Mouse (Mus musculus): ENCODE measurements around the gene Ube2ql1.

Gene Ube2ql1

GRCm38 (mm10) chr13:69706919-69707318 is 32.8 kb downstream of the Ube2ql1 start:
- no peak for DNase-seq

- DNase-seq: no peak
These were observed 36.2 kb downstream of the Ube2ql1 start for GRCm38 (mm10) chr13:69703505-69703904.

DNA sequence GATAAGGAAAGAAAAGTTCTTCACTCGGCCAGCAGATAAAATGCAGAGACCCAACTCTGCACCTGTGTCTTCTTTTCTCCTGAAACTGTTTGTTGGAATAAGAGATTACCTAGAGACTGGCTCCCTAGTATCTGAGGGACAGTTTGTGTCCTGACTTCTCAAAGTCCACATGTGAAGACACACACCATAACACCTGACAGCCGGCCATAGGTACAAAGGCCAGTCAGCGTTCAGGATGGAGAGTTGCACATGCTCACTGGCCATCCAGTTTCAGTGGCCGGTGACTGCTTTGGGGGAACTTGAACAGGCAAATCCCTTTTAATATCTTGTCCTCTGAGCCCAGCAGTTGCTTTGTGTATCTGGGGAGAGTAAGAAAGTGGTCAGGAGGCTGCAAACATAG is 38.3 kb downstream of the Ube2ql1 start:
- no peak for DNase-seq

DNA sequence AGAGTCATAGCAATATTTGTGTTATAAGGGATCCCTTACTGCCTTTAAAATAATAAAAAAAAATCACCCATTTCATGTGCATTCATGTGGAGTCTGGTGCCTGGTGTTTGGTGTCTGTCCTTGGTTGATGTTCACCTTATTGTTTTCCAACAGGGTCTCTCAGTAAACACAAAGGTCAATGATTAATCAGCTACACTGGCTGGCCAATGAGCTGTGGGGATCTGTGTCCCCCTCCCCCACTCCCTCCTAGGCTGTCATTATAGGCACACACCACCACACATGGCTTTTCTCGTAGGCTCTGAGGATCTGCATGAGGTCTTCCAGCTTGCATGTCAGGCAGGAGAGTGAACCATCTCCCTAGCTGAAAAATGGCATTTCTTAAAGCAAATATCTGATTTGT is 38.9 kb downstream of the Ube2ql1 start:
- DNase-seq: no peak

- DNase-seq: peak; percentile 6 to 21
These were observed 43.2 kb downstream of the Ube2ql1 start for GRCm38 (mm10) chr13:69696333-69696991.

DNA sequence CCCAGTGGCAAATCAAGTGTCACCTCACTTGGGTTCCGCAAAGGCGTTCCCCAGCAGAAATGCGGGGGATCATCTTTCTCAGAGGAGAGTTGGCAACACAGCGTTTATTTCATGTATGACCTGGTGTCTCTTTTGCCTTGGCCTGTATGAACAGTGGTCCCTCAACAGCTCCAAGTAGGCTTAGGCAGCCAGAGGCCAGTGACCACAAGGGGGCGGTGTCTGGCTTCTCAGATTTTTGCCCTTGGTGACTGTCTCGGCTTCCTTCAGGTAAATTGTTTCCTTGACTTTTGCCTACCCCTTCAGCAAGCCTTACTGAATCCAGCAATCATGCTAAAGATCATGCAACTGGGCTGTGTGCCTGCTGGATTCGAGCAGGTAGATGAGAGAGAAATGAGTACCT is 48.6 kb downstream of the Ube2ql1 start:
- peak; percentile 24 to 35 for DNase-seq

- DNase-seq: no peak
These were observed 52.7 kb downstream of the Ube2ql1 start for GRCm38 (mm10) chr13:69687023-69687422.

DNA sequence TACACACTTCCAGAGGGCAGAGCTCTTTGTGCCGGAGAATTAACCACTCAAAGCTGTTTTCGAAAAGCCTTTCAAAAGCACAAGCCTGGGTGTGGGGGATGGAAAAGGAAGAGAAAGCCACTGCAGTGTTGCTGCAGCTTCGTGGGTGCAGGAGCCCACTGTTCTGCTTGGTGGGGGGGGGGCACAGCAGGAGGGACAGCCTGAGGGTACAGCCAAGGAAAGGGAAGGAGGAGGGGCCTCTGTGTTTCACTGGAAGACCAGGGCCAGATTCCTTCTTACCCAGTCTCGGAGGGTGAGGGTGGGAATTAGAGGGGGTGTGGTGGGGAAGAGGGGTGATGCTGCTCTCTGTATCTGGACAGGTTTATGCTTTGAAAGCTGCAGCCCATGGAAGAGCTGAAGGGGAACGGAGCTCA is 54.3 kb downstream of the Ube2ql1 start:
- no peak for DNase-seq

DNA sequence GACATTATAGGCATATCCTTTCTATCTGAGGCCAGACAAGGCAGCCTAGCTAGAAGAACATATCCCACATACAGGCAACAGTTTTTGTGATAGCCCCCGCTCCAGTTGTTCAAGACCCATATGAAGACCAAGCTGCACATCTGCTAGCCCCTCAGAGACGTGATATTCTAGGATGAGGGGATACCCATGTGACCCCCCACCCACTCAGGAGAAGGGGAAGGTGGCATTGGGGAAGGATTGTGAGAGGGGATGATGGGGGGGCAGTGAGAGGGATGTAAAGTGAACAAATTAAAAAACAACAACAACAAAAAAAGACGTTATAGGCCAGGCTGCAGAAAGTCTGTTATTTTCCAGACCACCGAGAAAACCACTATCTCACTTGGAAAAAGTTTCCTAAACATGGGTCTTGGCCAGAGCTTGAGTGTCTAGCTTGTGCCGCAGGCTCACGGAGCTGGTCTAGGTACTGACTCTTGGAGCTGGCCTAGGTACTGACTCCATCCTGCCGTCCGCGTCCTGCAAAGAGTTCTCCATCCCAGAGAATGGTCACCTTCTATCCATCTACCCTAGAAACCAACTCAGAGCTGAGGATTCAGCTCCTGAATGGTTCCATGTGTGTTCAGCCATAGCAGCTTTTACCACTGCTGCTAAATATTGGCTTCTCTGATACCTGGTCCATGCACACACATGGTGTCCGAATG is 65.6 kb downstream of the Ube2ql1 start:
- DNase-seq: no peak

DNA sequence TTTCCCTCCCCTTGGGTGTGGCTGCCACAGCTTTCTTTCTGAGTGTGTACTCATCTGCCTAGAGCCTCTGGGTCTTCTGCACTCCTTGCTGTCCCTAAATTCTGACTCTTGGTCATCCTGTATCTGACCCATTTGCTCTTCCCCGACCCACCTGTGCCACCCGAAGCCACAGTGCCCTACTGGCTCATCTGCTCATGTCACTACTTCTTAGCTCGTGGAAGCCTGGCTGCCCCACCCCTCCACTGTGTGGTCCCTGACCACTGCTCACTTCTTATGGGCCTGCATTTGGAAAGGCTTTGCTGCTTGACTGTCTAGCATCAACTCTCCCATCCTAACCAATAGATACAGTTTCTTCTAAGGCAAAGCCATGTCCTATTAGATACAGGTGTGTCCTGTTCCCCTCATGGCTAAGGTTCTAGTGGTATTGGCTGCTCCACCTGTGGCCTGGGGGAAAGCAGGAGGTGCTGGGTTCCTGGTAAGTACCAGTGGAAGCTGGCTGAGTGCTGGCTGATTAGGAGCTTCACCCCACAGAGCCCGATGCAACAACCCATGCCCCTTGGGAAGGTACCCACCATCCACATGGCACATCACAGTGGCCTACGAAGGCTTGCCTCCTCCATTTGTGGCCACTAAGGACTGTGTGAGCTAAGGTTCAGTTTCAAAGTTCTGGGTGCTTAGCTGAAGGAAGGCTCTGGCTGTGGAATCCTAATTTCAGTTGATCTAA is 66.3 kb downstream of the Ube2ql1 start:
- no peak for DNase-seq

DNA sequence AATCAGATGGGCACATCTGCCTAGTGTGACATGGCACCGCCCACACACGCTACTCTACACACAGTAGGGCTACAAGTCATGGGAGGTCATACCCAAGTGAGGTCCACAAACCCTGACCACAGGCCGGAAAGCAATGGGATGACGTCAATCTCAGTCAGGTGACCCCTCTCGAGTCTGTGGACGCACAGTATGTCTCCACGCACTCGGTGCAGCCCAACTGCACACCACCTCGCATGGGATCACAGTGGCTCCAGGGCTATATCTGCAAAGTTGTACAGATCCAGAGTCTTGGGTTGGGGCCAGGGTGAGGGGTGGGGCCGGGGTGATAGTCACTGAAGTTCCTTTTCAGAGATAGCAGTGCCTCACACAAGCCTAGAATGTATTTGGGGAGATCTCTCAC is 67.1 kb downstream of the Ube2ql1 start:
- DNase-seq: no peak

DNA sequence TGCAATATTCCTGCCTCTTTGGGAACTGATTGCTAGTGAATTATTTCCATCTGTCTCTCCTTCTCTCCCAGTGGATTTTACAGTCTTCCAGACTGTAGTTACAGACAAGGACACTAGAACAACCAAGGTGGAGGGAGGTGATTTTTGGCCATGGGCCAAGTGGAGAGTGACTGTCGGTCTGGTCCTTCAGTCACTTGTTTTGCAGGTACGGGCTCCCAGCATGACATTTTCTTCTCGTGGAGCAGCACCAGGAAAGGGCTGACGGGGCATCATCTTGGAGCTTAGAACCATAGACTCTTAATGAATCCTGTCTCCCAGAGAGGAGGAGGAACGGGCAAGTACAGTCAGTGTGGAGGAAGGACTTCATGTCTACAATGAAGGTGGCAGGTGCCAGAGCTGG is 67.6 kb downstream of the Ube2ql1 start:
- no peak for DNase-seq

GRCm38 (mm10) chr13:69654508-69654907 is 85.2 kb downstream of the Ube2ql1 start:
- DNase-seq: no peak
